Mouse (Mus musculus): ENCODE measurements around the gene Lrrfip2.
A peak's percentile ranks its signal among the peaks of the same experiment; 100 is the strongest.

Lrrfip2 gene

DNA sequence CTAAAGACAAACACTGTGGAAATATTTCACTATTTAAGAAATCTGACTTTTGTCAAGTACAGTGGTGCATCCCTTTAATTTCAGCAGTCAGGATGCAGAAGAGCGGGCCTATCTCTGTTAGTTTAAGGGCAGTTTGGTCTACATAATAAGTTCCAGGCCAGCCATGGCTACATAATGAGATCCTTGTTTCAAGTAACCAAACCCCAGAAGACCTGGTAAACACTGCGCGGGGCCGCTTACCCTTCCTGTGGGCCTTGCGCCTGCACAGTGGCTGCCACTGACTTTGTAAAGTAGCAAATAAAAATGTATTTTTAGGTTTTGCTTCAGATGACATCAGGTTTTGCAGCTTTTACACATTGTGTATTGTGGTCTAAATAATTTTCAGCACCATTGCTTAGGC lies 106.0 kb downstream of the Lrrfip2 start:
- no peak for DNase-seq (ENCODE audit: low spot score in 2 of 2)

- no peak for DNase-seq (ENCODE audit: low spot score in 2 of 2)
Measured at GRCm38 (mm10) chr9:111228446-111228845, 111.1 kb downstream of the Lrrfip2 start.

DNA sequence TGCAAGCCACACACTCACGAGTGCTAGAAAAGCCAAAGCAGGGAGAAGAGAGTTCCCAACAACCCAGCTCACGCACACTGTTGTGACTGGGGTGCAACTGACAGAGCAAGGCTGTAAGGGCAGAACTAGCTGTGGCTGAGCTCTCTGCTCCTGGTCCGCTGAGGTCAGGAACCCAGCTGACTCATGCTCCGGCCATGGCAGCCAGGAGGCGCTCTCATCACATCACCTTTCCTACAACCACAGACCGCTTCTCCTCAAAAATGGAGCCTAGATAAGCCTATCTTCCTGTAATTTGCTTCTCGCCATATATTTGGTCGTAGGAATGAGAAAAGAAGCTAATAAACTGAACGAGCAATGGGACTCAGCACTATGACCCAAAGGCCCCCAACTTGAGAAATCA lies 117.3 kb downstream of the Lrrfip2 start:
- no peak for DNase-seq (ENCODE audit: low spot score in 2 of 2)

GRCm38 (mm10) chr9:111237726-111238125 lies 120.3 kb downstream of the Lrrfip2 start:
- no peak for DNase-seq (ENCODE audit: low spot score in 2 of 2)

DNA sequence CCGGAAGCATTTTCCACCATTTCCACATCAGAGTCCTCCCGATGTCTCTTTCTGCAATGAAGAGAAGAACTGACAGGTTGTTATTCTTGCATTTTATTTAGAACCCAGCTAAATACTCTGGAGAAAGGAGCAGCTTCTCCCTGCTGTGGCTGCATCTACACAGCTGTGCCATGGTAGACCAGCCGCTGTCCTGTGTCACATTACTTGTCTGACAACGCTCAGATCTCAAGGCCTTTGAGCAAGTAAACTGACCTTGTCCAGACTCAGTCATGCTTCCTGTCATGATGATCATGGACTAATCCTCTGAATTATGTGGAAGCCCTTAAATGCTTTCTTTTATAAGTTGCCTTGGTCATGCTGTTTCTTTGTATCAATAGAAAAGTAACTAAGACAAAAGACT lies 122.4 kb downstream of the Lrrfip2 start:
- DNase-seq (ENCODE audit: low spot score in 2 of 2) = no peak

DNA sequence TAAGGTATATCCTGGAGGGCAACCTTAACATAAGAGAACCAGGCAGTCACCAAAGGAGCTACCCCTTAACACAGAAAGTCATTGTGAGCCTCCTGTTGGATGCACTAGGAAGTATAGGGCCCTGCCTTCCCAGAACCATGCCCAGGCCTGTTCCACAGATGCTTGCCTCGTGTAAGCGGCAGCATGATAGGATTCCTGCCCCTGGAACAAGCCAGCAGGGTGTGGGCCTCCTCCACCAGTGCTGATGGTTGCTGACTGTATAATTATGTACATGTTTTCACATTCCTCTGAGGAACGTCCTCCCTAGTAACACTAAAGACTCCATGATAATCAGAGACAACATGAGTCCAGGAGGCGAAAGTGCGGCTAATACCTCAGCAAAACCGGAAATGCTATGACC lies 126.0 kb downstream of the Lrrfip2 start:
- no peak for DNase-seq (ENCODE audit: low spot score in 2 of 2)

DNA sequence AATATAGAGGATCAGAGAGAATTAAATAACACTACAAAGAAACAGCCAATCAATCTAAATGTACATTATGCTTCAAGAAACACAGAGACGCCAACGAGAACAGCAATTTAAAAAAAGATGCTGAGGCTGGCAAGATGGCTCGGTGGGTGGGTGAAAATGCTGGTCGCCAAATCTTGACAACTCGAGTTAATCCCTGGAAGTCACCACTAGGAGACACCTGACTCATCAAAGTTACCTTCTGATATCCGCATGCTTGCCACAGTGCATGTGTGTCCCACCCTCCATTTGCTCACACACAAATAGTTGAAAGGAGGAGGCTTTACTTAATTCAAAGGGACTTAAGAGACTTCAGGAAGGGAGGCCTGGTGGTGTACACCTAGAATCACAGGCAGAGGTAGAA lies 128.2 kb downstream of the Lrrfip2 start:
- no peak for DNase-seq (ENCODE audit: low spot score in 2 of 2)

- DNase-seq (ENCODE audit: low spot score in 2 of 2) = no peak
Measured at GRCm38 (mm10) chr9:111247682-111248246, 130.4 kb downstream of the Lrrfip2 start.

- no peak for DNase-seq (ENCODE audit: low spot score in 2 of 2)
Measured at GRCm38 (mm10) chr9:111252161-111252869, 134.9 kb downstream of the Lrrfip2 start.

DNA sequence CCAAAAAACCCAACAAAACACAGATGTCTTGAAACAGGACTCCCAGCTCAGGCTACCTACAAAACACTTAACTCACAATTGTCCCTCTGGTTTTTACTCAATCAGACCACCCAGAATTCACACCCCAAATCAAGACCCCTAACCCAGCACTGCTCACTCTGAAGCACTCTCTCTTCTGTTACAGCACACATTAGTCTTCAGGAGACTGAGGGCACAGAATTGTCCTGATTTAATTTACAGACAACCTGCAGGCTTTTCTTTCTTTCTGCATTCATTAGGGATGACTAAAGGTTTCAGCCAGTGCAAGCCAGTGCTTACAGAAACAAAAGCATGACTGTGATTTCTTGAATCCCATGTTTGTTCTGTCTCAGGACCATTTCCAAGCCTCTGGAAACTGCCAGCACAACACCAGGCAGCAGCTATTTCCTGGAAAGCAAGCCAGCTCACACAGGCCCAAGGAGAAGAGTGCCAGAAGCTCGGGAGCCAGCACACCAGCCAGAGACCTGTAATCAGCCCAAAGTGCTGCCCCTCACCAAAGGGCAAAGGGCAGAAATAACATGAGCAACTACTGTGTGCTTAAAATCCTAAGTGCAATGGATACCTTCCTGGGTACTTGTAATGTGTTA lies 143.1 kb downstream of the Lrrfip2 start:
- no peak for DNase-seq (ENCODE audit: low spot score in 2 of 2)

DNA sequence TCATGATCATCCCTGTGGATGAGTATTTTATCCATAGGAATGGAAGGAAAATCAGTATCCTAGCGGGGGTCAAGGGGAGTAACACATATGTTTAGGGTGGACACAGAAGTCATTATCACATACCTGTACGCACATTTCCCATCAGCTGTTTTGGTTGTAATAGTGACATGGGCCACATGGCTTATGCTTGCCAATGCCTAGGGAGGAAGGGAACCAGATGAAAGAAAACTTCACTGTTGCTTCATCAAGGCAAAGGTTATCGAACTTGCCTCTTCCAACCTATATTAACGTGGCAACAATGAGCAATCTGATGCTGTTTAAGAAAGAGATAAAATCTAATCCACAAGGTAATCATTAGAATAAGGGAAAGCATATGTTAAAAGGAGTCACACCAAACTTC lies 144.0 kb downstream of the Lrrfip2 start:
- no peak for DNase-seq (ENCODE audit: low spot score in 2 of 2)

DNA sequence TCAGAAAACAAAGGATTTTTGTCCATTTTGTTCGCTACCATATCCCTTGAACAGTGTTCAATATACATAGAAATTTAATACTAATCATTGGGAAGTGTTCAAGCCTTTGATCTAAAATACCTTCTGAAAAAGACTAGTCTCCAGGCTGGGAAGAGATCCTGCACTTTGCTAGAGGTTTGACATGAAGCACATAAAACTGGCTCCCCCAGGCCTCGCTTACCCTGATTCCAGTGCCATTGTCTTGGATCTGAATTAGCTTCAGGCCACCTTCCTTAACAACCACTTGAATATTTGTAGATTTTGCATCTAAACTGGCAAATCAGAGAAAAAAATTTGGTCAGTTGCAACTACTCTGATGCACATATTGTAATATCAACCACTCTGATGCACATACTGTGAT lies 150.6 kb downstream of the Lrrfip2 start:
- no peak for DNase-seq (ENCODE audit: low spot score in 2 of 2)

- DNase-seq (ENCODE audit: low spot score in 2 of 2) = no peak
Measured at GRCm38 (mm10) chr9:111270606-111271005, 153.2 kb downstream of the Lrrfip2 start.

DNA sequence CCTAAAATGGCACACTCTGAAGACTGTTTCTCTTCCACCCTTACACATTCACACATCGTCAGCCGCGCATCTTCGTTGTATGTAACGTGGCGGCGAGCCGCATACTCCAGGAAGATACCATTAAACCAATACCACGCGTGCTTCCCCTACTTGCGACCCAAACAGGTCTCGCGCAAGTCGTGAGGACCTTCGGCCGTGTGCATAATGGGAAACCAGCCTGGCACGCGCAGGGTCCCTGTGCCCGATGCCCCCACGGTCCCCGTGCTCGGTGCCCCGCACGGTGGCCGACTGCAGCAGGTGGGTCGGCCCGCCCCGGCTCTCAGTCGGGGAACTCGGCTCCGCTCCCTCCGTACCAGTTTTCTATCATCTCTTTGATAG lies 153.7 kb downstream of the Lrrfip2 start:
- DNase-seq (ENCODE audit: low spot score in 2 of 2) = no peak

- DNase-seq (ENCODE audit: low spot score in 2 of 2) = peak; percentile 99
Measured at GRCm38 (mm10) chr9:111271434-111272160, 154.2 kb downstream of the Lrrfip2 start, which contains the start of the genes Mlh1 and Epm2aip1. Gene Mlh1, minus strand, starts transcription at chr9:111271791. Gene Epm2aip1, plus strand, starts transcription at chr9:111271929.

DNA sequence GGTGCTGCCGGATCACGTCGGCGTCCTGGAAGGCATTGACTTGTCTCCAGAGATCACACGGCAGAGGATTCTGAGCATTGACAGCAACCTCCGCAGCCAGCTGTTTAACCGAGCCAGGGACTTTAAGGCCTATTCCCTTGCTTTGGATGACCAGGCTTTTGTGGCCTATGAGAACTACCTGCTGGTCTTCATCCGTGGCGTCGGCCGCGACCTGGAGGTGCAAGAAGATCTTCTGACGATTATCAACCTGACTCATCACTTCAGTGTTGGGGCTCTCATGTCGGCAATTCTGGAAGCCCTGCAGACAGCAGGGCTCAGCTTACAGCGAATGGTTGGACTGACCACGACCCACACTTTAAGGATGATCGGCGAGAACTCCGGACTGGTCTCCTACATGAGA lies 155.0 kb downstream of the Lrrfip2 start:
- DNase-seq (ENCODE audit: low spot score in 2 of 2) = no peak

GRCm38 (mm10) chr9:111272996-111273785 lies 155.8 kb downstream of the Lrrfip2 start:
- DNase-seq (ENCODE audit: low spot score in 2 of 2) = no peak

DNA sequence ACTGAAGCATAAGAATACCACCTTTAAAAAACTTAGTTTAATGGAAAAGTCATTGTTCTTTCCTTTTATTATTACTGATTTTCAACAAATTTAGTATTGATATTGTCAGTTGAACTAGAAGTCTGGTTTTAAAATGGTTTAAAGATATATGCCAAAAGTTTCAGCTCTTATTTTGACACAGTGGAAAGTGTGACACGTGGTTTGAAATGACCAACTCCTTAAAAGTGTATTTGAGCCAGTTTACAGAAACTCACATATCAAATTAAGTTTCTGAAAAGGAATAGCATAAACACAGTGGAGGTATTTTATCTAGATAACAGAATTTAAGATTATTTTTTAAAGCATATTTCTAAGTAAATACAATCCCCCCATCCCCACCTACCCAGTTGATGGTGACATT lies 156.6 kb downstream of the Lrrfip2 start:
- no peak for DNase-seq (ENCODE audit: low spot score in 2 of 2)

DNA sequence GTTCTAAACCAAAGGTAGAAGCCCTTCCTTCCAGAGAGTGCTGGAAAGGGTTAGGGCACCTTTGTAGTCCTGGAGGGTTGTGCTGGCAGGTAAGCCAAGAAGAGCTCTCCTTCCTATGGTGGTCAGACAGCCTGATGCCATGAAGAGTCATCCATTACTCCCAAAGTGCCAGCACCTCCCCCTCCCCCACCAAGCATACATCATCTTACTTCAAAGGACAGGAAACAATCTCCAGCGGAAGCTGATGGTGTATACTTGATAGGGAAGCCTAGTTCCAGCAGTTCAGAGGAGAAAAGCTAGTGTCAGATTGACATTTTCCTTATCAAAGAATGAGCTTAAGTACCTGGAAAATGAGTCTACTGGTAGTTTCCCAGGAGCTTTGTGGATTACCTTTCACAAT lies 157.8 kb downstream of the Lrrfip2 start:
- no peak for DNase-seq (ENCODE audit: low spot score in 2 of 2)
